Mouse (Mus musculus): Measurements from ENCODE around the gene Szrd1.
A peak's percentile ranks its signal among the peaks of the same experiment; 100 is the strongest.

DNA sequence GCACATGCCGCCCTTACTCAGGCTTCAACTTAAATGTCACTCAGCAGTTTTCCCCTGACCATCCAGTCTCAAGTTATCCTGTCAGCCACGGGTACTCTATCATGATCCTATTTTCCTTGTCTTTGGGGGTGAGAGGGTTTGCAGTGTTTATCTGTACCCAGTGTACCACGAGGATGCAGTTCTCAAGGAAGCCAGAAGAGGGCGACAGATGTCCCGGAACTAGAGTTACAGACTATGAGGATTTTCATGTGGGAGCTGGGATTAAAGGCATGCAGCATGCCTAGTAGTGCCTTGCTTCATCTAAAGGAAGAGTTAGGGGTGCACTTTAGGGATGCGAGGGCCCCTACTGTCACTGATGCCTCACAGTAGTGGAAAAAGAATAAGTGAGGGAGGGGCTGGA, 37.7 kb downstream of the Szrd1 start:
- no peak for TF ChIP-seq POLR2A (IDR thresholded peaks at IDR 0.05; ENCODE audit: borderline replicate concordance, insufficient read depth, low read length)
- TF ChIP-seq CTCF (IDR thresholded peaks at IDR 0.05; ENCODE audit: borderline replicate concordance, insufficient read depth, low read depth, low read length), result peak; percentile 36; the same call in 1 of the 2 replicates

All from cerebellum, adult 2 months (tissue).